Mouse (Mus musculus) fat pad, adult 2 months (tissue): ENCODE results near the gene Crb3.

ENCODE experiments used
- DNase-seq: peaks from one replicate; pipeline ENCODE4 v3.0.0-alpha.2; 2011; ENCODE audit warnings: low read depth, low spot score; ENCODE audit errors: extremely low read depth

The Crb3 gene

GRCm38 (mm10) chr17:57062011-57062521, 3.2 kb downstream of the Crb3 start:
- DNase-seq: no peak

GRCm38 (mm10) chr17:57062548-57062947, 3.6 kb downstream of the Crb3 start:
- DNase-seq: no peak

GRCm38 (mm10) chr17:57063031-57063430, 4.1 kb downstream of the Crb3 start:
- DNase-seq: no peak

DNA sequence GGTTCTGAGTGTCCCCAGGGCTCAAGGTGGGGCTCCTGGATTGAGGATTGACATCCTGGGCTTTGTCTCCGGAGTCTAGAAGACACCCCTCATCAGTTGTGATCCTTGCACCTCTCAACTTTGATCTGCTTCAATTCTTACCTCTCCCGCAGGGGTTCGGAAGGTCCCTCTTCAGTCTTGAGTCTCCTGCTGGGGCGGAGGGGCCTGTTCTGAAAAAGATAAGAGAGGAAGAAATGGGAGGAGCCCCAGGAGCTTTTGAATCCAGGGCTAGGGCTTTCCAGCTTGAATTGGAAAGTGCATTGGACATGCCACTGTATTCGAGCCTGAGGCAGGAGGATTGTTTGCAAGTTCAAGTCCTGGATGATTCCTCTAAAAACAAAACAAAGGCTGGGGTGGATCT, 8.0 kb downstream of the Crb3 start:
- DNase-seq: no peak

GRCm38 (mm10) chr17:57070272-57070671, 11.4 kb downstream of the Crb3 start:
- DNase-seq: no peak

DNA sequence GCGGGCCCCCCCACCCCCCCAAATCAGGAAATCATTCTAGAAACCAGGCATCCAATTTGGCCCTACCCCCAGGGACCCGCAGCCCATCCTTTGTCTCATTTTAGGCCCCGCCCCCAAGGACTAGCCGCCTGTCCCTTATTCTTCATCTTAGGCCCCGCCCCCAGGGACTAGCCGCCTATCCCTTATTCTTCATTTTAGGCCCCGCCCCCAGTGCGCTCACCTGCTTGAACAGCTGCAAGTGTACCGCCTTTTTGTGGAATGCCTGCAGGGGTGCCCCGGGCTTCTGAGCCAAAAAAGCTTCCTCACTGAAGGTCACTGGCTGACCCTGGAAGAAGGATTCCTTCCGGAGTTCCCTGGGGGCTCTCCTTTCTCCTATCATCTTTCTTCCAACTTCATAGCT, 11.8 kb downstream of the Crb3 start:
- DNase-seq: no peak

DNA sequence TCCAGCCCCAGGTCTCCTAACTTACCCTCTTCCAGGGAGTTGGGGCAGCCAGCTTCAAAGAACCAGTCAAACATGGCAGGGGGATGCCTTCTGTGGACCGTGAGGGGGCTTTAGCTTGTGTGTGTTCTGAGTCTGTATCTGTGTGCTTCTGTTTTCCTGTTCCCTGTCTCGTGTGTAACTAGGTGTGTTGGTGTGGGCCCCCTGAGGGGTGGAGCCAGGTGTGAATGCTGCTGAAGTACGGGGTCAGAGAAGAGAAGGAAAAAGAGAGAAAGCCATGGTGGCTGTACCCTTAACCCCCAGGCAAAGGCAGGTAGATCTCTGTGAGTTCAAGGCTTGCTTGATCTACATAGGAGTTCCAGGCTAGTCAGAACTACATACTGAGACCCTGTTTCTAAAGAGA, 18.0 kb downstream of the Crb3 start:
- no peak for DNase-seq

GRCm38 (mm10) chr17:57078336-57078735, 19.4 kb downstream of the Crb3 start, which contains the start of gene Dennd1c:
Gene Dennd1c, minus strand, starts transcription at chr17:57078514.
- no peak for DNase-seq

- DNase-seq: no peak
Observed at GRCm38 (mm10) chr17:57079919-57080318, 21.0 kb downstream of the Crb3 start.

GRCm38 (mm10) chr17:57081234-57081842, 22.4 kb downstream of the Crb3 start:
- no peak for DNase-seq

DNA sequence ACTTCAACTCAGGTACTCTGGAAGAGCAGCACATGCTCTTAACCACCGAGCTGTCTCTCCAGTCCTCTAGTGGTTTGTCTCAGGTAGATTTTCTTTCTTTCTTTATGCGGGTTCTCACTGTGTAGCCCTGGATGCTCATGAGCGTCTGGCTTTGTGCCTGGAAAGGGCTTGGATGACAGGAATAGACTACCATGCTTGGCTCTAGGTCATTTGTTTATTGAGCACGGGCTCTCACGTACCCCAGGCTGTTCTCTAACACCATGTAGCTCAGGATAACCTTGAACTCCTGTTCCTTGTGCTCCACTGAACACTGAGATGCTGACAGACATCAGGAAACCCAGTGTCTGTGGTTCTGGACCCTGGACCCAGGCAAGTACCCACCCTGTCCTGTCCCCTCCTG, 23.6 kb downstream of the Crb3 start:
- DNase-seq: no peak

DNA sequence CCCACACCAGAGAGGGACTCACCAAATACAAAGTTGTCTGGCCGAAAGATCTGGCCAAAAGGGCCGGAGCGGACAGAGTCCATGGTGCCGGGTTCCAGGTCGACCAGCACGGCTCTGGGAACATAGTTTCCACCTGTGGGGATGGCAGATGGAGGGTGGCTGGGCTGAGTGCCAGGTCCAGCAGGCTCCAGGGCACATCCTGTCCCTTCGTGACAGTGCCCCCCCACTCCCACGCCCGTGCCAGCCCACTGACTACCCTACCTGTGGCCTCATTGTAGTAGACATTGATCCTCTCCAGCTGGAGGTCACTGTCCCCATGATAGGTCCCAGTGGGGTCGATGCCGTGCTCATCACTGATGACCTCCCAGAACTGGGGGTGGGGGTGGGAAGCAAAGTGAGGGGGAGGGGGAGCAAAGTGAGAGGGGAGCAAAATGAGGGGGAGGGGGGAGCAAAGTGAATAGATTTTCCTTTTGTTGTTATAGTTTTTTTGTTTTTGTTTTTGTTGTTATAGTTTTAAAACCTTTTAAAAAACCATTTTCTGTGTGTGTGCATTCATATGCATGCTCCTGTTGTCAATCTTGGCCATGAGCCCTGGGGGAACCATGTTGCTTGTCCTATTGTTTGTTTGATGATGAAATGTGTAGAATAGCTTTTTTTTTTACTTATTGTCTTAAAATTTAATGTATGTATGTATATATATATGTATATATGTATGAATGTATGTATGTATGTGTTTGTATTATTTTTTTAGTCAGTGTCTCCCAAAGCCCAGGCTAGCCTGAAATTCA, 27.3 kb downstream of the Crb3 start:
- no peak for DNase-seq

GRCm38 (mm10) chr17:57087049-57087832, 28.3 kb downstream of the Crb3 start, which contains the start of gene Tubb4a:
Gene Tubb4a, minus strand, starts transcription at chr17:57087782.
- no peak for DNase-seq

DNA sequence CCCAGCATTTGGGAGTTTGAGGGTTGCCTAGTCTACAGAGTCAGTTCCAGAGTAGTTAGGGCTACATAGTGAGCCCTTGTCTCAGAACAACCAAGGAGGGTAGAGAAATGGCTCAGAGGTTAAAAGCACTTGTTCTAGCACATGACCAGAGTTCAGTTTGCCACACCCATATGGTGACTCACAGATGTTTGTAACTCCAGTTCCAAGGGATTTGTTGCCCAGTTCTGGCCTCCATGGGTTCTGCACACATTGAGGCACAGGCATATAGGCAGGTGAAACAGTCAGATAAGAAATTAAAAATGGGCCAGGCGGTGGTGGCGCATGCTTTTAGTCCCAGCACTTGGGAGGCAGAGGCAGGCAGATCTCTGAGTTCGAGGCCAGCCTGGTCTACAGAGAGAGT, 35.3 kb downstream of the Crb3 start:
- DNase-seq: no peak

GRCm38 (mm10) chr17:57095855-57096622, 37.1 kb downstream of the Crb3 start:
- DNase-seq: no peak

DNA sequence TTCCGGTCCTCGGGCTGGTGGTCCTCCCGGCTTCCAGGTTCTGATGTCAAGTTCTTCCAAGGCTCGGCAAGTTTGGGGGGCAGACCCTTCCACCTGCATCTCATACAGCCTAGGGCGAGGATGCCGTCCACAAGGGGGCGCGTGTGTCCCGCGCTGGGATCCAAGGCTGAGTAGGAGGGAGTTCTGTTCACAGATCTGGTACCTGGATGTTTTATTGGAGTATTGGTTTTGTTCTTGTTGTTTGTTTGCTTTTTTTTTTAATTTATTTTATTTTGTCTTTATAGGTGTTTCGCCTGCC, 37.7 kb downstream of the Crb3 start:
- no peak for DNase-seq

DNA sequence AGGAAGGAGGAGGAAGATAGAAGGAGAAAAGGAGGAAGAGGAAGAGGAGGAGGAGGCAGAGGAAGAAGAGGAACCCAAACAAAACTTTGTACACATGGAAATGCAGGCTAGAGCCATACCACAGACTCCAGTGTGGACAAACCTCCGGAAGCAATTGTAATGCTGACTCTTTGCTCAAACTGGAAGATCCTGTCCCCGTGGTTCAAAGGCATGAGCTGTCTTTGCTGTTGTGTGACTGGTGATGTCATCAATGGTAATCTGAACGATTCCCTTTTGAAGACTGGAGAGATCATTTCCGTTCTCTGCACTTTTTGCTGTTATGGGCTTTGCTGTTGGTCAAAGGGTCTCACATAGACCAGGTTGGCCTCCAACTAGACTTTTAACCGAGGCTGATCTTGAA, 39.4 kb downstream of the Crb3 start:
- no peak for DNase-seq

DNA sequence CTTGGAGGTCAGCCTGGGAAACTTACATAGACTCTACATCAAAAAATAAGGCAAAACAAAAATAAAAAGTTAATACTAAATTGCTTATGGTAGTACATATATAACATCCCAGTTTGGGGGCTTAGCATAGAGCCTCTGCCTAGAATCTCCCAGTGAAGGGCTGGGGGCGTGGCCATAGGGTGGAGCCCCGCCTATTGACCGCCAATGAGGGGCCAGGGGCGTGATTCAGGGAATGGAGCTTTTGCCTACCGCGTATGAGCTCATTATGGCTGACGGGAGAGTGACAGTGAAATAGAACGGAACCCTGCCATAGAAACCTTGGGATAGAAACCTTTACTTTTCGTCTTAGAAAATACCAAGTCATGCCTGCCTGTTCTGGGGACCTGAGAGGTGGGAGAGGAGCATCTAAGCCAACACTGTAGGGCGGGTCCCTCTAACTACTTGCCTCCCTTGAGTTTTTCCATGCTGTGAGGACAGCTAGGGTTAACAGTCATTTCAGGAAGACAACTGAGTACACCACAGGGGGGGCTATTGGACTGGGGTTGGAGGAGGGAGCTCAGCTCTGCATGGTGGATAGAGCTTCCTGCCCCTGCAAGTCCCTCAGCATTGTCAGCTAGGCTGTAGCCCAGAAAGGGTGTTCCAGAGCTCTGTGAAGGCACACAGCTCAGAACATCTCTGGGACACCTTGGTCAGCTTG, 40.9 kb downstream of the Crb3 start:
- no peak for DNase-seq

DNA sequence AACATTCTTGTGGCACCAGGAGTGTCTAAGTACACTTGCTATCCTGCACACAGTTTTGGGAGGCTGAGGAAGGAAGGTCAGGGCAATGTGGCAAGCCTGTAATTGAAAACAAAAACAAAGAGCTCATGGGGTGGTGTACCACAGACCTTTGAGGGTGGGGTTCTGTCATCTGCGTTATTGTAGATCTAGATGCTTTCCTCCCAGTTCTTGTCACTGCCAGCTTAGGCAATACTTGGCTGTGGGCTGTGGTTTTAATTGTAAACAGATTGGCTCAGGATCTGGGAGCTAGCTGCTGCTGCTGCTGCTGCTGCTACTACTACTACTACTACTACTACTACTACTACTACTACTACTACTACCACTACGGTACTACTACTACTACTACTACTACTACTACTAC, 43.4 kb downstream of the Crb3 start:
- DNase-seq: no peak

DNA sequence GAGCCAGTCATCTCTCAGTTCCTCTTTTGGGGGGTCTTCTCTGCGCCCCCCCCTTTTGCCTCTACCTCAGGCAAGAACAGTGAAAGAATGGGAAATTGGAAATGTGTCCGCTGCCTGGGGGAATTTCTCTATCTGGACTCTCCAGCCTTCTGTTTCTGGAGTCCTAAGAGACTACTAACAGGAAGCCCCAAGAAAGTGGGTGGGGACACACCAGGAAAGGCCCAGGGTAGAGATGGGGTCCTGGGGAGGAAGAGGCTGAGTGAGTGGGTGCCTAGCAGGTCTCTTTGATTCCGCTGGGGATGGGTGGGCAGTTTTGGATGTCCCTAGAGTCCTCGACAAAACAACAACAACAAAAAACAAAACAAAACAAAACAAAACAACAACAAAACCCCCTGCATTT, 45.6 kb downstream of the Crb3 start:
- DNase-seq: no peak
